13 mouse cellular contexts compared by ENCODE assay signal in genomic region chr13:99500609-99501008, GRCm38 (mm10). TPM values are rescaled to one million over a fixed set of nuclear protein-coding genes. Genes with fewer than 3 reads are reported as not detected.
DNase-seq lines count a peak whose midpoint lies in the region; ATAC-seq and TF ChIP-seq lines count a peak whose summit lies in the region.
"Had no signal": no experiment of that assay in that cellular context is flagged by ENCODE, and none has a peak within 500 bp of the region (broad histone marks: within the 10 kb centered on the region; RNA-seq: fewer than 3 reads in every experiment).

No protein-coding gene starts in this region.

- intact Hi-C loops in left cerebral cortex, postnatal 4 days (cut with DNase I), result no loop called here

- DNase-seq in lung, embryonic 14.5 days, result no peak
- no peak for DNase-seq in lung, postnatal 36 days
- DNase-seq in brain, embryonic 14.5 days (ENCODE audit: low read depth), result peak; percentile 66
- DNase-seq in forebrain, postnatal 0 days, result peak; percentile 52
- no peak for DNase-seq in left cerebral cortex, postnatal 4 days
- no peak for DNase-seq in frontal cortex, adult 2 months (ENCODE audit: extremely low spot score in 1 of 2, low spot score in 1 of 2)
- DNase-seq in kidney, postnatal 4 days, result no peak
- DNase-seq: adrenal gland, postnatal 25 days; cerebellum, postnatal 36 days; kidney, postnatal 25 days; liver, embryonic 13.5 days; lung, postnatal 14 days had no signal

- H3K4me2 ChIP-seq in lung, embryonic 14.5 days, result no peak overlapping the region
- H3K4me2 ChIP-seq in forebrain, postnatal 0 days (ENCODE audit: low read depth), result 0 out of 2 replicates have a peak overlapping the region, but pooled peaks have one; percentile 37
- H3K4me2 ChIP-seq in midbrain, embryonic 16.5 days (ENCODE audit: low read length), result peak overlapping the region; percentile 8; the same call in 1 of the 2 replicates
- H3K4me2 ChIP-seq: liver, embryonic 13.5 days had no signal

- no peak overlapping the region for H3K9ac ChIP-seq in lung, embryonic 14.5 days
- peak overlapping the region; percentile 32; the same call in 1 of the 2 replicates for H3K9ac ChIP-seq in forebrain, postnatal 0 days
- H3K9ac ChIP-seq in midbrain, embryonic 16.5 days (ENCODE audit: low read depth, low read length), result no peak overlapping the region
- H3K9ac ChIP-seq: liver, embryonic 13.5 days had no signal

- WGBS in lung, embryonic 14.5 days, result 48% methylated on average over 3 of the region's 3 CpGs
- WGBS in forebrain, postnatal 0 days, result 43% methylated on average over 3 of the region's 3 CpGs
- WGBS in midbrain, embryonic 16.5 days, result 54% methylated on average over 3 of the region's 3 CpGs

- H3K27me3 ChIP-seq in lung, embryonic 14.5 days (ENCODE audit: insufficient read depth, low read length), result no peaks in the 10 kb centered on the region
- H3K27me3 ChIP-seq in forebrain, postnatal 0 days (ENCODE audit: insufficient read depth, low read length), result no peaks in the 10 kb centered on the region
- H3K27me3 ChIP-seq in midbrain, embryonic 16.5 days (ENCODE audit: control insufficient read depth, insufficient read depth, low read depth, low read length), result no peaks in the 10 kb centered on the region
- H3K27me3 ChIP-seq: liver, embryonic 13.5 days had no signal

- no peak overlapping the region for H3K27ac ChIP-seq in lung, embryonic 14.5 days (ENCODE audit: low read depth)
- H3K27ac ChIP-seq in forebrain, postnatal 0 days (ENCODE audit: low read depth, low read length), result no peak overlapping the region
- 0 out of 2 replicates have a peak overlapping the region, but pooled peaks have one; percentile 7 for H3K27ac ChIP-seq in midbrain, embryonic 16.5 days (ENCODE audit: low read length)
- H3K27ac ChIP-seq: liver, embryonic 13.5 days had no signal

- H3K4me1 ChIP-seq in lung, embryonic 14.5 days (ENCODE audit: insufficient read depth), result 0 out of 2 replicates have a peak, but pooled peaks cover 7% of the 10 kb centered on the region
- H3K4me1 ChIP-seq in forebrain, postnatal 0 days (ENCODE audit: insufficient read depth), result peaks cover 29% of the 10 kb centered on the region; the same call in 1 of the 2 replicates
- peaks cover 62% of the 10 kb centered on the region for H3K4me1 ChIP-seq in midbrain, embryonic 16.5 days (ENCODE audit: control insufficient read depth, insufficient read depth, low read length)
- H3K4me1 ChIP-seq: liver, embryonic 13.5 days had no signal

- H3K9me3 ChIP-seq in lung, embryonic 14.5 days (ENCODE audit: low read depth, low read length), result no peaks in the 10 kb centered on the region
- no peaks in the 10 kb centered on the region for H3K9me3 ChIP-seq in forebrain, postnatal 0 days (ENCODE audit: low read length)
- H3K9me3 ChIP-seq in midbrain, embryonic 16.5 days (replicated peaks; ENCODE audit: control insufficient read depth, low read length, poor library complexity, severe bottlenecking), result no peaks in the 10 kb centered on the region
- H3K9me3 ChIP-seq: liver, embryonic 13.5 days had no signal

- no peak overlapping the region for H3K4me3 ChIP-seq in lung, embryonic 14.5 days (ENCODE audit: low read depth, low read length)
- H3K4me3 ChIP-seq in forebrain, postnatal 0 days (ENCODE audit: low read depth, low read length), result no peak overlapping the region
- no peak overlapping the region for H3K4me3 ChIP-seq in midbrain, embryonic 16.5 days (ENCODE audit: low read depth, low read length)
- H3K4me3 ChIP-seq: liver, embryonic 13.5 days had no signal

- peak; percentile 35; the same call in 1 of the 2 replicates for TF ChIP-seq CTCF in lung, embryonic 14.5 days (IDR thresholded peaks at IDR 0.05; ENCODE audit: low read depth)
- TF ChIP-seq CTCF in brain, embryonic 14.5 days (IDR thresholded peaks at IDR 0.05; ENCODE audit: borderline replicate concordance, extremely low read depth, insufficient read depth, insufficient read length), result peak; percentile 18; the same call in 1 of the 2 replicates
- TF ChIP-seq CTCF in forebrain, postnatal 0 days (IDR thresholded peaks at IDR 0.05; ENCODE audit: low read depth), result peak; percentile 42

- no peak for TF ChIP-seq POLR2A in brain, embryonic 14.5 days (IDR thresholded peaks at IDR 0.05; ENCODE audit: borderline replicate concordance, extremely low read depth, insufficient read depth, insufficient read length, poor library complexity, severe bottlenecking)

- no peak for ATAC-seq in lung, embryonic 14.5 days (ENCODE audit: insufficient read depth)
- no peak for ATAC-seq in forebrain, postnatal 0 days
- ATAC-seq in midbrain, embryonic 16.5 days, result no peak

- H3K36me3 ChIP-seq in lung, embryonic 14.5 days (ENCODE audit: insufficient read depth), result no peaks in the 10 kb centered on the region
- H3K36me3 ChIP-seq in forebrain, postnatal 0 days (ENCODE audit: insufficient read depth), result peaks cover 25% of the 10 kb centered on the region
- H3K36me3 ChIP-seq in midbrain, embryonic 16.5 days (ENCODE audit: control insufficient read depth, insufficient read depth, low read length), result peaks cover 13% of the 10 kb centered on the region
- H3K36me3 ChIP-seq: liver, embryonic 13.5 days had no signal

RNA-seq across cellular contexts. Expression of gene Map1b, which starts 15.7 kb away (rescaled TPM):
- polyA plus RNA-seq in lung, embryonic 14.5 days (2014; fragmentation: Nextera tagmentation; extraction: Ambion mirVana), result 72.2 and 73.3 TPM in 2 replicates
- polyA plus RNA-seq in brain, embryonic 14.5 days (2012; rRNA removed), result 124 and 338 TPM in 2 replicates
- 589 and 781 TPM in 2 replicates for total RNA-seq in forebrain, postnatal 0 days (2014; rRNA removed)
- 1,169 and 2,082 TPM in 2 replicates for polyA plus RNA-seq in forebrain, postnatal 0 days (2015; fragmentation: Nextera tagmentation; extraction: Ambion mirVana)
- 1,966 and 2,233 TPM in 2 replicates for polyA plus RNA-seq in midbrain, embryonic 16.5 days (2015; fragmentation: Nextera tagmentation; extraction: Ambion mirVana)
- 1,000 to 10,000 TPM; 1,564 to 1,697 TPM for total RNA-seq in left cerebral cortex, postnatal 4 days (2021)
- polyA plus RNA-seq in frontal cortex, adult 2 months (2012; rRNA removed), result 145 and 146 TPM in 2 replicates

Comparison
In these comparisons a context has a peak if more than half of its experiments do, and no peak if none do; other contexts are left out.
1. DNase-seq: peak in brain, embryonic 14.5 days (single experiment) and forebrain, postnatal 0 days (single experiment); none in lung, embryonic 14.5 days (single experiment), lung, postnatal 36 days (single experiment), left cerebral cortex, postnatal 4 days (single experiment), frontal cortex, adult 2 months (0 of 2) and kidney, postnatal 4 days (0 of 2).
2. Peak in every context shown above with its lines, with median percentiles within 50 percentile points of each other: CTCF ChIP-seq.